Comparison of ENCODE assay signal across 8 mouse cellular contexts in the genomic region with DNA sequence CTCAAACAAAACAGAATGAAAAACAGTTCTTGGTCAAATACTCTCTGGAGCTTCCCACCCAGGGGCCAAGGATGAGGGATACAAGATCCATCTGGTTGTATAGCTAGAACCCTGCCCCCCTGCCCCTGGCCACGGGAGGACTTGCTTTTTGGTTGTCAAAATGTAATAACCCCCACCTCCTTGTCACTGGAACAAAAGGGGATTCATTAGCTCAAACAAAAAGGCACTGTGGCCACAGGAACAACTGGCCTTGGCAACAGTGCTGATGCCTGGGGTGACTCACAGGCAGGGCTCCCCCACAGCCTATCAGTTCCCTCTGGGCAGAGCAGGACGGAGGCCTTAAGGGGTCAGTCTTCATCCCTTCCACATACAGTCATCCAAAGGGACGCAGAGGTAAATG. TPM values are rescaled to one million over a fixed set of nuclear protein-coding genes. Genes with fewer than 3 reads are reported as not detected.
DNase-seq lines count a peak whose midpoint lies in the region; ATAC-seq and TF ChIP-seq lines count a peak whose summit lies in the region.

No protein-coding gene starts in this region.

- ATAC-seq in limb, embryonic 12.5 days (ENCODE audit: insufficient number of reproducible peaks, insufficient read depth, low FRiP score, low TSS enrichment, low read depth): no peak
- no peak for ATAC-seq in liver, embryonic 12.5 days
- no peak for ATAC-seq in forebrain, embryonic 12.5 days (ENCODE audit: low FRiP score)

- 45% methylated on average over 3 of the region's 3 CpGs for WGBS in limb, embryonic 12.5 days
- WGBS in limb, embryonic 10.5 days: 50% methylated on average over 3 of the region's 3 CpGs
- 48% methylated on average over 3 of the region's 3 CpGs for WGBS in liver, embryonic 12.5 days (ENCODE audit: insufficient replicate concordance)
- WGBS in forebrain, embryonic 12.5 days: 41% methylated on average over 3 of the region's 3 CpGs

- H3K9ac ChIP-seq in limb, embryonic 12.5 days (replicated peaks): no peak overlapping the region
- H3K9ac ChIP-seq in liver, embryonic 12.5 days: no peak overlapping the region
- no peak overlapping the region for H3K9ac ChIP-seq in forebrain, embryonic 12.5 days

- TF ChIP-seq CTCF in embryonic fibroblast, embryonic 13.5 days (IDR thresholded peaks at IDR 0.05; ENCODE audit: borderline replicate concordance, insufficient read depth, low read length): no peak
- no peak for TF ChIP-seq CTCF in layer of hippocampus, adult 2 months (conservative IDR thresholded peaks at IDR 0.05)

- H3K4me2 ChIP-seq in limb, embryonic 12.5 days: no peak overlapping the region
- no peak overlapping the region for H3K4me2 ChIP-seq in liver, embryonic 12.5 days
- no peak overlapping the region for H3K4me2 ChIP-seq in forebrain, embryonic 12.5 days

- H3K27ac ChIP-seq in limb, embryonic 12.5 days: 0 out of 2 replicates have a peak overlapping the region, but pooled peaks have one; percentile 29
- H3K27ac ChIP-seq in limb, embryonic 10.5 days: no peak overlapping the region
- peak overlapping the region; percentile 80 for H3K27ac ChIP-seq in embryonic fibroblast, embryonic 13.5 days (ENCODE audit: insufficient read depth, low read length)
- peak overlapping the region; percentile 79 for H3K27ac ChIP-seq in layer of hippocampus, adult 2 months
- H3K27ac ChIP-seq in liver, embryonic 12.5 days: no peak overlapping the region
- no peak overlapping the region for H3K27ac ChIP-seq in forebrain, embryonic 12.5 days

- H3K4me1 ChIP-seq in limb, embryonic 12.5 days (replicated peaks): no peaks in the 10 kb centered on the region; the same call in 1 of the 2 replicates
- H3K4me1 ChIP-seq in limb, embryonic 10.5 days: peaks cover 3% of the 10 kb centered on the region; the same call in 1 of the 2 replicates
- peaks cover 16% of the 10 kb centered on the region for H3K4me1 ChIP-seq in embryonic fibroblast, embryonic 13.5 days (ENCODE audit: control insufficient read depth, insufficient read depth, low read length)
- H3K4me1 ChIP-seq in liver, embryonic 12.5 days: no peaks in the 10 kb centered on the region
- H3K4me1 ChIP-seq in forebrain, embryonic 12.5 days: 0 out of 2 replicates have a peak, but pooled peaks cover 5% of the 10 kb centered on the region

- H3K27me3 ChIP-seq in limb, embryonic 12.5 days: no peaks in the 10 kb centered on the region
- no peaks in the 10 kb centered on the region for H3K27me3 ChIP-seq in limb, embryonic 10.5 days (ENCODE audit: low read depth, poor library complexity, severe bottlenecking)
- H3K27me3 ChIP-seq in liver, embryonic 12.5 days (replicated peaks): no peaks in the 10 kb centered on the region
- no peaks in the 10 kb centered on the region for H3K27me3 ChIP-seq in forebrain, embryonic 12.5 days

- H3K9me3 ChIP-seq in limb, embryonic 12.5 days: 0 out of 2 replicates have a peak, but pooled peaks cover 8% of the 10 kb centered on the region
- H3K9me3 ChIP-seq in limb, embryonic 10.5 days (replicated peaks): 0 out of 2 replicates have a peak, but pooled peaks cover 3% of the 10 kb centered on the region
- 0 out of 2 replicates have a peak, but pooled peaks cover 5% of the 10 kb centered on the region for H3K9me3 ChIP-seq in liver, embryonic 12.5 days (replicated peaks)
- H3K9me3 ChIP-seq in forebrain, embryonic 12.5 days: no peaks in the 10 kb centered on the region

- no peak for TF ChIP-seq POLR2A in embryonic fibroblast, embryonic 13.5 days (IDR thresholded peaks at IDR 0.05; ENCODE audit: low read depth, low read length)

- no peaks in the 10 kb centered on the region for H3K36me3 ChIP-seq in limb, embryonic 12.5 days
- no peaks in the 10 kb centered on the region for H3K36me3 ChIP-seq in limb, embryonic 10.5 days
- H3K36me3 ChIP-seq in liver, embryonic 12.5 days: no peaks in the 10 kb centered on the region
- H3K36me3 ChIP-seq in forebrain, embryonic 12.5 days (replicated peaks): no peaks in the 10 kb centered on the region

- peak; percentile 71 to 81 for DNase-seq in adrenal gland, adult (ENCODE audit: inconsistent age in 2 of 2, low spot score in 1 of 2)
- no peak for DNase-seq in adrenal gland, postnatal 4 days (ENCODE audit: low spot score in 2 of 2)
- DNase-seq in limb, embryonic 10.5 days (ENCODE audit: low spot score): no peak
- peak; percentile 25 to 63 for DNase-seq in layer of hippocampus, adult 2 months (ENCODE audit: low spot score in 2 of 2)

- H3K4me3 ChIP-seq in limb, embryonic 12.5 days (replicated peaks): no peak overlapping the region
- H3K4me3 ChIP-seq in limb, embryonic 10.5 days: no peak overlapping the region
- H3K4me3 ChIP-seq in embryonic fibroblast, embryonic 13.5 days (ENCODE audit: insufficient read depth, low read length): no peak overlapping the region
- H3K4me3 ChIP-seq in layer of hippocampus, adult 2 months: no peak overlapping the region
- no peak overlapping the region for H3K4me3 ChIP-seq in liver, embryonic 12.5 days
- no peak overlapping the region for H3K4me3 ChIP-seq in forebrain, embryonic 12.5 days (replicated peaks)

RNA-seq across cellular contexts. Expression of gene 4931406P16Rik, which starts 6.6 kb away (rescaled TPM):
- 10 to 100 TPM; 89.3 to 90.7 TPM for total RNA-seq in adrenal gland, postnatal 4 days (2021)
- polyA plus RNA-seq in limb, embryonic 12.5 days (2016; fragmentation: Nextera tagmentation; extraction: Ambion mirVana): 27.8 and 30.8 TPM in 2 replicates
- polyA plus RNA-seq in limb, embryonic 10.5 days (2016; fragmentation: Nextera tagmentation; extraction: Ambion mirVana): 22.8 and 27.2 TPM in 2 replicates
- polyA plus RNA-seq in embryonic fibroblast, embryonic 13.5 days (2011; ENCODE audit: insufficient read length, low read depth, missing spikeins): 49.8 and 62.1 TPM in 2 replicates
- 10 to 100 TPM; 36.6 to 41.1 TPM for total RNA-seq in layer of hippocampus, adult 2 months (2021)
- 19.6 and 22.0 TPM in 2 replicates for polyA plus RNA-seq in liver, embryonic 12.5 days (2016; fragmentation: Nextera tagmentation; extraction: Ambion mirVana)
- 33.4 and 33.5 TPM in 2 replicates for polyA plus RNA-seq in forebrain, embryonic 12.5 days (2016; fragmentation: Nextera tagmentation; extraction: Ambion mirVana)

Comparison
In these comparisons a context has a peak if more than half of its experiments do, and no peak if none do; other contexts are left out.
1. DNase-seq: peak in adrenal gland, adult (2 of 2) and layer of hippocampus, adult 2 months (2 of 2); none in adrenal gland, postnatal 4 days (0 of 2) and limb, embryonic 10.5 days (single experiment).
2. H3K27ac ChIP-seq: peak in limb, embryonic 12.5 days (single experiment), embryonic fibroblast, embryonic 13.5 days (single experiment) and layer of hippocampus, adult 2 months (single experiment); none in limb, embryonic 10.5 days (single experiment), liver, embryonic 12.5 days (single experiment) and forebrain, embryonic 12.5 days (single experiment).